Mouse (Mus musculus) embryo, embryonic 11.5 days (tissue): ENCODE results near the gene Krt82.

Source experiments
- DNase-seq: peaks from one replicate; pipeline ENCODE4 v3.0.0-alpha.2; 2012; ENCODE audit warnings: low read depth, low spot score

The Krt82 gene

GRCm38 (mm10) chr15:101550567-101550966 is at the start of gene Krt82:
Krt82 (minus strand) TSS chr15:101550667.
- no peak for DNase-seq

GRCm38 (mm10) chr15:101599123-101599522 is 48.7 kb upstream of the Krt82 start:
- no peak for DNase-seq

- DNase-seq = no peak
These were observed 37.7 kb upstream of the Krt82 start for GRCm38 (mm10) chr15:101588216-101588615.

- DNase-seq = no peak
These were observed 34.0 kb upstream of the Krt82 start for GRCm38 (mm10) chr15:101584456-101584855.

- no peak for DNase-seq
These were observed 32.9 kb upstream of the Krt82 start for GRCm38 (mm10) chr15:101583211-101583965.

GRCm38 (mm10) chr15:101581701-101582100 is 31.2 kb upstream of the Krt82 start:
- DNase-seq = no peak

- DNase-seq = no peak
These were observed 25.0 kb upstream of the Krt82 start for GRCm38 (mm10) chr15:101575506-101575905.

- DNase-seq = no peak
These were observed 23.4 kb upstream of the Krt82 start, which contains the start of gene Krt75 for GRCm38 (mm10) chr15:101573796-101574345. Krt75 (minus strand) TSS chr15:101573904.

- DNase-seq = no peak
These were observed 17.3 kb upstream of the Krt82 start for GRCm38 (mm10) chr15:101567780-101568179.

GRCm38 (mm10) chr15:101562850-101563249 is 12.4 kb upstream of the Krt82 start, which contains the start of gene Krt90:
Krt90 (minus strand) TSS chr15:101562950.
- DNase-seq = no peak

GRCm38 (mm10) chr15:101558034-101558646 is 7.7 kb upstream of the Krt82 start:
- DNase-seq = peak; percentile 31

GRCm38 (mm10) chr15:101553169-101553568 is 2.7 kb upstream of the Krt82 start:
- peak; percentile 16 for DNase-seq

GRCm38 (mm10) chr15:101552188-101552587 is 1.7 kb upstream of the Krt82 start:
- no peak for DNase-seq

- no peak for DNase-seq
These were observed 6.0 kb downstream of the Krt82 start for GRCm38 (mm10) chr15:101544478-101544877.

- DNase-seq = no peak
These were observed 7.9 kb downstream of the Krt82 start for GRCm38 (mm10) chr15:101542543-101542942.

- DNase-seq = no peak
These were observed 11.9 kb downstream of the Krt82 start for GRCm38 (mm10) chr15:101538580-101538900.

- DNase-seq = no peak
These were observed 12.4 kb downstream of the Krt82 start for GRCm38 (mm10) chr15:101537864-101538579.

GRCm38 (mm10) chr15:101536054-101536850 is 14.2 kb downstream of the Krt82 start:
- DNase-seq = no peak

- no peak for DNase-seq
These were observed 17.7 kb downstream of the Krt82 start, which contains the start of gene Krt84 for GRCm38 (mm10) chr15:101532720-101533119. Krt84 (minus strand) TSS chr15:101532820.

GRCm38 (mm10) chr15:101522556-101523232 is 27.8 kb downstream of the Krt82 start:
- DNase-seq = no peak

GRCm38 (mm10) chr15:101519792-101520191 is 30.7 kb downstream of the Krt82 start:
- DNase-seq = peak; percentile 64
